Mouse (Mus musculus) layer of hippocampus, adult 9-10 months (tissue): ENCODE results near the gene Efcab10.
A peak's percentile ranks its signal among the peaks of the same experiment; 100 is the strongest.

Experiments used
- DNase-seq: peaks from one replicate; pipeline ENCODE4 v3.0.0; 2022; ENCODE audit warnings: low spot score

The Efcab10 gene

DNA sequence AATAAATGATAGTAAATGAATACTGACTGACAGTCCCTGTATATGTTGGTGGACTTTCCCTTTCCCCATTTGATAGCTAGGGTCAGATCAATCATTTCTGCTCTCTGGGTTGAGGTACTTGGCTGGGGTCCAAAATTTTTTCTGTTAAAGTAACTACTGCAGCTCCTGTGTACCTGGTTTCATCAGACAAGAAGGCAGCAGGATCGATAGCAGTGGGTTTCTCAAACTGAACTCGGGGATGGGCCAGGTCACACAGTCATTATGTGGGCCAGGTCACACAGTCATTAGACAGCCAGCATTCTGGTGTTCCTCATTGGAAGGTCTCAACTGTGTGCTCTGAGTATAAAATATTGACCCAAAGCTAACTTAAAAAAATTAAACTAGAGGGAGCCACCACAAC lies 33.1 kb downstream of the Efcab10 start:
- no peak for DNase-seq

DNA sequence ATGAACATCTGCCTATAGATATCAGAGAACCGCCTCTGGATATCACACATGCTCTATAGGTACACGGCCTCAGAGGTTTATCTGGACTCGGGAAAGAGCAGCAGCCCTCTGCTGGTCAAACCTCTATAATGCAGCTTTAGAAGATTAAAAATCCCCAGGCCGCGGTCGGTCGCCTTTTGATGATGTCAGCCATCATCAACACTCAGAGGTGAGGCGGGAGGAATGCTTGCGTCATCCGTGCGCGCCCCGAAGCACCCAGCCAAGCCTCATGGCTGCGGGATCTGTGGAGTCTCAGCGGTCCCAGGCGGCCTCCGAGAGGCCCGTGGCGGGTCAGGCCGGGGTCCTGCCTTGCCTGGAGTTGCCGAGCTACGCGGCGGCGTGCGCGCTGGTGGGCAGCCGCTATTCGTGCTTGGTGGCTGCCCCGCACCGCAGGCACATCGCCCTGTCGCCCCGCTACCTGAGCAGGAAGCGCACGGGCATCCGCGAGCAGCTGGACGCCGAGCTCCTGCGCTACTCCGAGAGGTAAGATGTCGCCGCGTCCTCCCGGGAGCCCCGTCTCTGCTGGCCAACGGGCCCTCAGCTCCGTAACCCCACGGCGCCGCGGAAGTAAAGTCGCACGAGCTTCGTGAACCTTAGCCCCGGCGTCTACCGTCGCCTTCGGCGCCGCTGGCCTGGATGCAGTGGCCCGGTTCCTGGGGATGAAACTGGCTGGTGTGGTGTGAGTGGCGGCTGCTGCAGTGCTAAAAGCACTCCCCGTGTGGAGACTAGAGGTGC lies 34.9 kb downstream of the Efcab10 start, which contains the start of gene Twistnb:
Twistnb (plus strand) TSS at position 249 of the 774 bp plus-strand sequence.
- peak; percentile 99 for DNase-seq

DNA sequence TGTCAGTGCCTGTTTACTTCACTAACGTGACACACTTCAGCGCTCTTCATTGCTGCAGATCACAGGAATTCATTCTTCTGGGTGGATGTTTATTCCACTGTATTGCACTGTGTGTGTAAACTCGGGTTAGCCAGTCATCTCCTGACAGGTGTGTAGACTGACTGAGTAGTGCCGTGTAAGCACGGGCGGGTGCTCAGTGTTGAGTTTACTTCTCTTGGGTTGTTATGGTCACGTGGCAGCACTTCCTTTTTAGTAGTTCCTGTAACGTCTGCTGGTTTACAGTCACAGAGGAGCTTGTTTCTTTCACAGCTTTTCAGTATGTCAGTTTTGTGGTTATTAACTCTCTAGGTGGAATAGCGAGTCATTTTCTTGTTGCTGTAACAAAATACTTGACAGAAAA lies 39.2 kb downstream of the Efcab10 start:
- DNase-seq = no peak

DNA sequence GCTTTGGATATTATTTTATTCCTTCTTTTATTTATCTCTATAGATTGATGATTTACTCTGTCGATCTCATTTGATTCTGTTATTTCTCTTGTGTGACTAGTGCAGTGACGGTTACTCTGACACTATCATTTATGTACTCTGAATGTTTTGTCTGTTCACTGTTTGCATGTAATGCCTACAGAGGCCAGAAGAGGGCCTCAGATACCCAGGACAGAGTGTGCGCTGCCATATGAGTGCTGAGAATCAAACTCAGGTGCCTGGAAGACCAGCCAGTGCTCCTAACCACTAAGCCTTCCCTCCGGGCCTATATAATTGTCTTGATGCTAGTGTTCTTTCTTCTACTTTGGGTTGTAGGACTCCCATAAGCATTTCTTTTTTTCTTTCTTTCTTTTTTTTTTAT lies 40.1 kb downstream of the Efcab10 start:
- DNase-seq = no peak
